ENCODE assay signal across 29 mouse cellular contexts in genomic region chr13:41123666-41124225, GRCm38 (mm10). TPM values are rescaled to one million over a fixed set of nuclear protein-coding genes. Genes with fewer than 3 reads are reported as not detected.
"Had no signal": no experiment of that assay in that cellular context is flagged by ENCODE, and none has a peak within 500 bp of the region (broad histone marks: within the 10 kb centered on the region; RNA-seq: fewer than 3 reads in every experiment).

No protein-coding gene starts in this region.

- DNase-seq: kidney, adult 9 months; kidney, postnatal 14 days; kidney, postnatal 4 days; left cerebral cortex, postnatal 4 days; liver, postnatal 0 days; lung, embryonic 14.5 days; retina, postnatal 1 day; right cerebral cortex, postnatal 25 days; spleen, adult 18-20 months; thymus, postnatal 25 days had no signal

- H3K36me3 ChIP-seq: limb, embryonic 12.5 days; limb, embryonic 15.5 days; midbrain, embryonic 12.5 days; neural tube, embryonic 13.5 days; stomach, embryonic 15.5 days had no signal

- H3K9me3 ChIP-seq: limb, embryonic 12.5 days; limb, embryonic 15.5 days; midbrain, embryonic 12.5 days; neural tube, embryonic 13.5 days; stomach, embryonic 15.5 days had no signal

- H3K4me2 ChIP-seq: limb, embryonic 12.5 days; limb, embryonic 15.5 days; liver, embryonic 11.5 days; lung, embryonic 14.5 days; midbrain, embryonic 12.5 days; neural tube, embryonic 13.5 days; stomach, embryonic 15.5 days had no signal

- H3K4me3 ChIP-seq: limb, embryonic 12.5 days; limb, embryonic 15.5 days; midbrain, embryonic 12.5 days; myocyte; neural tube, embryonic 13.5 days; stomach, embryonic 15.5 days had no signal

- H3K4me1 ChIP-seq: midbrain, embryonic 12.5 days; neural tube, embryonic 13.5 days; stomach, embryonic 15.5 days had no signal

- H3K9ac ChIP-seq: limb, embryonic 12.5 days; limb, embryonic 15.5 days; liver, embryonic 14.5 days; liver, postnatal 0 days; lung, embryonic 14.5 days; midbrain, embryonic 12.5 days; neural tube, embryonic 13.5 days; stomach, embryonic 15.5 days had no signal

- H3K27me3 ChIP-seq: limb, embryonic 12.5 days; limb, embryonic 15.5 days; midbrain, embryonic 12.5 days; neural tube, embryonic 13.5 days; stomach, embryonic 15.5 days had no signal

- ATAC-seq: liver, postnatal 0 days; lung, postnatal 0 days had no signal

- H3K27ac ChIP-seq: limb, embryonic 12.5 days; limb, embryonic 15.5 days; liver, embryonic 14.5 days; macrophage; midbrain, embryonic 12.5 days; neural tube, embryonic 13.5 days; stomach, embryonic 15.5 days had no signal

RNA-seq across cellular contexts. Expression of gene Sycp2l, which starts 9.6 kb away (rescaled TPM):
- total RNA-seq: left cerebral cortex, postnatal 14 days; megakaryocyte, adult 5-6 weeks; monocyte, adult 5-6 weeks; neutrophil, adult 5-6 weeks had no signal
- polyA plus RNA-seq: kidney, embryonic 16.5 days; limb, embryonic 12.5 days; limb, embryonic 15.5 days; liver, embryonic 11.5 days; liver, embryonic 14.5 days; liver, postnatal 0 days; lung, embryonic 14.5 days; lung, postnatal 0 days; macrophage; midbrain, embryonic 12.5 days; myocyte; neural tube, embryonic 13.5 days; thymus, postnatal 0 days had no signal

RNA-seq across cellular contexts. Expression of gene Gcm2, which starts 12.9 kb away (rescaled TPM):
- total RNA-seq: layer of hippocampus, adult 18-20 months; layer of hippocampus, postnatal 14 days; left cerebral cortex, adult 8-10 months; left cerebral cortex, postnatal 14 days; left cerebral cortex, postnatal 4 days; monocyte, adult 5-6 weeks; neutrophil, adult 5-6 weeks had no signal
- polyA plus RNA-seq: kidney, embryonic 16.5 days; limb, embryonic 12.5 days; limb, embryonic 15.5 days; liver, embryonic 11.5 days; liver, embryonic 14.5 days; liver, postnatal 0 days; lung, embryonic 14.5 days; lung, postnatal 0 days; macrophage; midbrain, embryonic 12.5 days; myocyte; neural tube, embryonic 13.5 days; stomach, embryonic 15.5 days had no signal

RNA-seq across cellular contexts. Expression of gene Mak, which starts 44.2 kb away (rescaled TPM):
- total RNA-seq: monocyte, adult 5-6 weeks; neutrophil, adult 5-6 weeks had no signal
